Mouse (Mus musculus): ENCODE measurements around the gene Emilin2.

DNA sequence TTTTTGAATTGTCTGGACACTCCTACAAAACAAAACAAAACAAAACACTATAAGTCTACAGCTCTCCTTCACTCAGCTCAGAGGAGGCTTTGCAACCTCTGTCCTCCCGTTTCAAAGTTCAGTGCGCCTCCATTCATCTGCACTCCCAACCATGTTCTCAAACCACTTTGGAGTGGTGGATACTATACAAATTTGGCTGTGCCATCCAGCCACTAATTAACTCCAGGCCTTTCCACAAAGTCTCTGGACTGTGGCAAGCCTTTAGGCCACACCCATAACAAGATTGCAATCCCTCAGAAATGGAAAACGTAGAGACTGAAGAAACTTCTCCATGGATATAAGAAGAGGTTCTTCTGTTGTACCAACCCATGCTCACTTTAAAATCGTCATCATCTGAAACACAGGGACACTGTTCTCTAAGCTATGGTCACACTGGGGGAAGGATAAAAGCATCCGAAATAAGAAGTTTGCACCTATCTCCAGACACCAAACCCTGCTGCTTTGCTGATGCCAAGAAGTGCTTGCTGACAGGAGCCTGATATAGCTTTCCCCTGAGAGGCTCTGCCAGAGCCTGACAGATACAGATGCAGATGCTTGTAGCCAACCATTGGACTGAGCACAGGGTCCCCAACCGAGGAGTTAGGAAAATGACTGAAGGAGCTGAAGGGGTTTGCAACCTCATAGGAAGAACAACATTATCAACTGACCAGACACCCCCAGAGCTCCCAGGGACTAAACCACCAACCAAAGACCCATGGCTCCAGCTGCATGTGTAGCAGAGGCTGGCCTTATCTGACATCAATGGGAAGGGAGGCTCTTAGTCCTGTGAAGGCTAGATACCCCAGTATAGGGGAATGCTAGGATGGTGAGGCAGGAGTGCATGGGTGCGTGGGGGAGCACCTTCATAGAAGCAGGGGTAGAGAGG, 21.0 kb downstream of the Emilin2 start:
- TF ChIP-seq CTCF (IDR thresholded peaks at IDR 0.05; ENCODE audit: control insufficient read depth, insufficient read depth, insufficient read length) (no peak), MYOD1 (IDR thresholded peaks at IDR 0.05; ENCODE audit: control insufficient read depth, insufficient read length, low read depth) (no peak), USF1 (IDR thresholded peaks at IDR 0.05; ENCODE audit: low read depth) (no peak), MYOG (IDR thresholded peaks at IDR 0.05; ENCODE audit: control insufficient read depth, extremely low read depth, insufficient read length) (no peak)
